Mouse (Mus musculus): ENCODE data around the gene Adipor2. TPM values are rescaled to one million over a fixed set of nuclear protein-coding genes. Genes with fewer than 3 reads are reported as not detected.

The Adipor2 gene
- total and polyA plus RNA-seq, 2 experiments from 2014 or later = 25.3 to 42.5 TPM

GRCm38 (mm10) chr6:119387801-119388649 lies 29.5 kb downstream of the Adipor2 start:
- H3K36me3 ChIP-seq (ENCODE audit: insufficient read depth, low read length) = no peaks in the 10 kb centered on the region
- WGBS = under 1% methylated on average over 55 of the region's 76 CpGs
- H3K9me3 ChIP-seq (ENCODE audit: low read length) = no peaks in the 10 kb centered on the region
- H3K4me1 ChIP-seq (ENCODE audit: insufficient read depth, low read length) = peaks cover 11% of the 10 kb centered on the region; the same call in 1 of the 2 replicates
- peak overlapping the region; percentile 90 for H3K27ac ChIP-seq (ENCODE audit: low read depth, low read length)
- no peaks in the 10 kb centered on the region for H3K27me3 ChIP-seq (ENCODE audit: insufficient read depth, low read length)
- H3K4me3 ChIP-seq (ENCODE audit: low read depth, low read length) = peak overlapping the region; percentile 86
- peak overlapping the region; percentile 81 for H3K4me2 ChIP-seq (ENCODE audit: low read depth, low read length, poor library complexity, severe bottlenecking)
- ATAC-seq (ENCODE audit: low FRiP score) (peak; percentile 85), DNase-seq (ENCODE audit: low spot score) (peak; percentile 59)
- TF ChIP-seq CTCF (IDR thresholded peaks at IDR 0.05) = no peak; the same call in 1 of the 2 replicates
- peak overlapping the region; percentile 78 for H3K9ac ChIP-seq (replicated peaks; ENCODE audit: low read length, poor library complexity, severe bottlenecking)

GRCm38 (mm10) chr6:119386821-119387220 lies 30.7 kb downstream of the Adipor2 start:
- Histone ChIP-seq H3K27ac (ENCODE audit: low read depth, low read length) (no peak overlapping the region), H3K9me3 (ENCODE audit: low read length) (no peaks in the 10 kb centered on the region), H3K27me3 (ENCODE audit: insufficient read depth, low read length) (no peaks in the 10 kb centered on the region), H3K4me3 (ENCODE audit: low read depth, low read length) (no peak overlapping the region), H3K4me2 (ENCODE audit: low read depth, low read length, poor library complexity, severe bottlenecking) (0 out of 2 replicates have a peak overlapping the region, but pooled peaks have one; percentile 81), H3K36me3 (ENCODE audit: insufficient read depth, low read length) (no peaks in the 10 kb centered on the region), H3K9ac (replicated peaks; ENCODE audit: low read length, poor library complexity, severe bottlenecking) (no peak overlapping the region), H3K4me1 (ENCODE audit: insufficient read depth, low read length) (peaks cover 11% of the 10 kb centered on the region; the same call in 1 of the 2 replicates)
- no peak for TF ChIP-seq CTCF (IDR thresholded peaks at IDR 0.05)
- 93% methylated on average over 1 of the region's 1 CpGs for WGBS
- no peak for ATAC-seq (ENCODE audit: low FRiP score)
- DNase-seq (ENCODE audit: low spot score) = no peak

- Histone ChIP-seq H3K36me3 (ENCODE audit: insufficient read depth, low read length) (no peaks in the 10 kb centered on the region), H3K4me3 (ENCODE audit: low read depth, low read length) (no peak overlapping the region), H3K27ac (ENCODE audit: low read depth, low read length) (no peak overlapping the region), H3K9ac (replicated peaks; ENCODE audit: low read length, poor library complexity, severe bottlenecking) (no peak overlapping the region), H3K4me1 (ENCODE audit: insufficient read depth, low read length) (peaks cover 11% of the 10 kb centered on the region; the same call in 1 of the 2 replicates), H3K27me3 (ENCODE audit: insufficient read depth, low read length) (no peaks in the 10 kb centered on the region), H3K4me2 (ENCODE audit: low read depth, low read length, poor library complexity, severe bottlenecking) (no peak overlapping the region), H3K9me3 (ENCODE audit: low read length) (no peaks in the 10 kb centered on the region)
- DNase-seq (ENCODE audit: low spot score) = no peak
- no peak for ATAC-seq (ENCODE audit: low FRiP score)
- TF ChIP-seq CTCF (IDR thresholded peaks at IDR 0.05) = no peak
- 90% methylated on average over 4 of the region's 4 CpGs for WGBS
Measured at GRCm38 (mm10) chr6:119386421-119386820, 31.1 kb downstream of the Adipor2 start.

- Histone ChIP-seq H3K4me2 (ENCODE audit: low read depth, low read length, poor library complexity, severe bottlenecking) (no peak overlapping the region), H3K36me3 (ENCODE audit: insufficient read depth, low read length) (no peaks in the 10 kb centered on the region), H3K4me1 (ENCODE audit: insufficient read depth, low read length) (peaks cover 11% of the 10 kb centered on the region; the same call in 1 of the 2 replicates), H3K27me3 (ENCODE audit: insufficient read depth, low read length) (no peaks in the 10 kb centered on the region), H3K9me3 (ENCODE audit: low read length) (no peaks in the 10 kb centered on the region), H3K9ac (replicated peaks; ENCODE audit: low read length, poor library complexity, severe bottlenecking) (no peak overlapping the region), H3K27ac (ENCODE audit: low read depth, low read length) (no peak overlapping the region), H3K4me3 (ENCODE audit: low read depth, low read length) (no peak overlapping the region)
- 97% methylated on average over 1 of the region's 1 CpGs for WGBS
- ATAC-seq (ENCODE audit: low FRiP score) (no peak), DNase-seq (ENCODE audit: low spot score) (no peak)
- peak; percentile 21; the same call in 1 of the 2 replicates for TF ChIP-seq CTCF (IDR thresholded peaks at IDR 0.05)
Measured at GRCm38 (mm10) chr6:119385668-119386067, 31.8 kb downstream of the Adipor2 start.

- Histone ChIP-seq H3K27me3 (ENCODE audit: insufficient read depth, low read length) (no peaks in the 10 kb centered on the region), H3K27ac (ENCODE audit: low read depth, low read length) (no peak overlapping the region), H3K4me3 (ENCODE audit: low read depth, low read length) (no peak overlapping the region), H3K36me3 (ENCODE audit: insufficient read depth, low read length) (no peaks in the 10 kb centered on the region), H3K4me2 (ENCODE audit: low read depth, low read length, poor library complexity, severe bottlenecking) (no peak overlapping the region), H3K9ac (replicated peaks; ENCODE audit: low read length, poor library complexity, severe bottlenecking) (no peak overlapping the region), H3K4me1 (ENCODE audit: insufficient read depth, low read length) (no peaks in the 10 kb centered on the region), H3K9me3 (ENCODE audit: low read length) (no peaks in the 10 kb centered on the region)
- TF ChIP-seq CTCF (IDR thresholded peaks at IDR 0.05) = 0 out of 2 replicates have a peak, but pooled peaks have one; percentile 4
- WGBS = 65% methylated on average over 1 of the region's 1 CpGs
- DNase-seq (ENCODE audit: low spot score) (no peak), ATAC-seq (ENCODE audit: low FRiP score) (no peak)
Measured at GRCm38 (mm10) chr6:119378631-119379030, 38.9 kb downstream of the Adipor2 start.

- Histone ChIP-seq H3K4me3 (ENCODE audit: low read depth, low read length) (no peak overlapping the region), H3K9ac (replicated peaks; ENCODE audit: low read length, poor library complexity, severe bottlenecking) (no peak overlapping the region), H3K27ac (ENCODE audit: low read depth, low read length) (no peak overlapping the region), H3K4me1 (ENCODE audit: insufficient read depth, low read length) (no peaks in the 10 kb centered on the region), H3K4me2 (ENCODE audit: low read depth, low read length, poor library complexity, severe bottlenecking) (no peak overlapping the region), H3K9me3 (ENCODE audit: low read length) (no peaks in the 10 kb centered on the region), H3K27me3 (ENCODE audit: insufficient read depth, low read length) (no peaks in the 10 kb centered on the region), H3K36me3 (ENCODE audit: insufficient read depth, low read length) (no peaks in the 10 kb centered on the region)
- 86% methylated on average over 2 of the region's 2 CpGs for WGBS
- DNase-seq (ENCODE audit: low spot score) (no peak), ATAC-seq (ENCODE audit: low FRiP score) (no peak)
- TF ChIP-seq CTCF (IDR thresholded peaks at IDR 0.05) = no peak
Measured at GRCm38 (mm10) chr6:119377613-119378012, 39.9 kb downstream of the Adipor2 start.

Data from midbrain, postnatal 0 days (tissue).